Mouse (Mus musculus) E14TG2a.4 (cell line): ENCODE data around the gene Flt3l.

Source experiments
- CTCF ChIP-seq: conservative IDR thresholded peaks from 2 replicates; pipeline ENCODE4 v1.5.1; 2014; ENCODE audit warnings: low read length
- NANOG ChIP-seq: IDR thresholded peaks from 2 replicates; pipeline ENCODE4 v1.6.1; 2014; ENCODE audit warnings: borderline replicate concordance, low read length, mixed read lengths
- POU5F1 ChIP-seq: IDR thresholded peaks from 2 replicates; pipeline ENCODE4 v1.6.1; 2014; ENCODE audit warnings: low read length, borderline replicate concordance

DNA sequence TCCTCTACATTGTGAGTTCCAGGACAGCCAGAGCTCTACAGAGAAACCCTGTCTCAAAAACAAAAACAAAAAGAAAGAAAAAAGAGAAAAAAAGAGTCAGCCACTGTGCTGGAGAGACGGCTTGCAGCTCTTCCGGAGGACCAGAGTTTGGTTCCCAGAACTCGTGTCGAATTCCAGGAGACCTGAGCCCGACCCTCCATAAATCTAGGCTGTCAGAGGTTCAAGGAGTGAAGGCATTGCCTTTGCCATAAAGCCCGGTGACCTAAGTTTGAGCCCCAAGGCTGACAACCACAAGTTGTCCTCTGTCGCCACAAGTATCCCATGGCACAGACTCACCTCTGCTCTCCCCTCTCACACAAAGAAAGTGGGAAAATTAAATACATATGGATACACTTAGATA lies 42.1 kb downstream of the Flt3l start:
- TF ChIP-seq CTCF (no peak), POU5F1 (no peak), NANOG (no peak)
